Mouse (Mus musculus): ENCODE data around the gene Trim34a. TPM values are rescaled to one million over a fixed set of nuclear protein-coding genes. Genes with fewer than 3 reads are reported as not detected.

The Trim34a gene
- total RNA-seq, 2 experiments from 2014 or later: 3.9 to 4.1 TPM

Other genes with a start within 250 kb of the Trim34a start
- not detected for gene Olfr638, start 245.7 kb upstream of the Trim34a start, total RNA-seq (2021)
- not detected for gene Olfr639, start 227.2 kb upstream of the Trim34a start, total RNA-seq (2021)
- gene Olfr640, start 218.9 kb upstream of the Trim34a start, total RNA-seq (2021): not detected
- gene Olfr641, start 209.0 kb upstream of the Trim34a start, total RNA-seq (2021): not detected
- not detected for gene Olfr642, start 191.8 kb upstream of the Trim34a start, total RNA-seq (2021)
- gene 4930516K23Rik, start 183.0 kb upstream of the Trim34a start, total RNA-seq (2021): not detected
- gene Olfr644, start 172.6 kb upstream of the Trim34a start, total RNA-seq (2021): not detected
- not detected for gene Olfr645, start 159.0 kb upstream of the Trim34a start, total RNA-seq (2021)
- not detected for gene Olfr646, start 139.6 kb upstream of the Trim34a start, total RNA-seq (2021)
- gene Ubqln5, start 114.6 kb upstream of the Trim34a start, total RNA-seq (2021): not detected
- not detected for gene Olfr643, start 107.1 kb upstream of the Trim34a start, total RNA-seq (2021)
- not detected for gene Ubqln3, start 101.2 kb upstream of the Trim34a start, total RNA-seq (2021)
- gene Ubqlnl, start 93.9 kb upstream of the Trim34a start, total RNA-seq (2021): not detected
- gene Olfm5, start 79.6 kb upstream of the Trim34a start, total RNA-seq (2021): not detected
- gene Olfr648, start 61.1 kb upstream of the Trim34a start, total RNA-seq (2021): not detected
- gene Olfr649, start 48.5 kb upstream of the Trim34a start, total RNA-seq (2021): not detected
- under 1 TPM; 0.47 to 0.73 TPM for gene Trim6, start 25.7 kb upstream of the Trim34a start, total RNA-seq (2021)
- 1 to 10 TPM; 2.2 to 2.3 TPM for gene Trim5, start 43.6 kb downstream of the Trim34a start, total RNA-seq (2021)
- 1 to 10 TPM; 5.7 to 6.3 TPM for gene Trim12a, start 71.0 kb downstream of the Trim34a start, total RNA-seq (2021)
- gene Trim34b, start 85.0 kb downstream of the Trim34a start, total RNA-seq (2021): under 1 TPM; 0.39 to 0.48 TPM
- gene Trim12c, start 108.9 kb downstream of the Trim34a start, total RNA-seq (2021): 1 to 10 TPM; 5.0 to 5.2 TPM
- not detected for gene Trim30b, start 125.4 kb downstream of the Trim34a start, total RNA-seq (2021)
- not detected for gene Trim30c, start 156.4 kb downstream of the Trim34a start, total RNA-seq (2021)
- 1 to 10 TPM; 3.5 to 4.0 TPM for gene Trim30a, start 220.7 kb downstream of the Trim34a start, total RNA-seq (2021)